Mouse (Mus musculus): ENCODE data around the gene Dab2.

Dab2 gene

GRCm38 (mm10) chr15:6299554-6299953 is at the start of gene Dab2:
Gene Dab2, plus strand, starts transcription at chr15:6299788.
- no peak for DNase-seq (ENCODE audit: low spot score)

- no peak for DNase-seq (ENCODE audit: low spot score)
Measured at GRCm38 (mm10) chr15:6253471-6253870, 46.1 kb upstream of the Dab2 start.

- no peak for DNase-seq (ENCODE audit: low spot score)
Measured at GRCm38 (mm10) chr15:6254383-6254782, 45.2 kb upstream of the Dab2 start.

- DNase-seq (ENCODE audit: low spot score): no peak
Measured at GRCm38 (mm10) chr15:6257049-6257448, 42.5 kb upstream of the Dab2 start.

GRCm38 (mm10) chr15:6259957-6260740 is 39.4 kb upstream of the Dab2 start:
- DNase-seq (ENCODE audit: low spot score): no peak

- no peak for DNase-seq (ENCODE audit: low spot score)
Measured at GRCm38 (mm10) chr15:6260741-6261430, 38.7 kb upstream of the Dab2 start.

GRCm38 (mm10) chr15:6267147-6267758 is 32.3 kb upstream of the Dab2 start:
- no peak for DNase-seq (ENCODE audit: low spot score)

- DNase-seq (ENCODE audit: low spot score): no peak
Measured at GRCm38 (mm10) chr15:6278606-6279468, 20.8 kb upstream of the Dab2 start.

- DNase-seq (ENCODE audit: low spot score): no peak
Measured at GRCm38 (mm10) chr15:6280021-6280451, 19.6 kb upstream of the Dab2 start.

- no peak for DNase-seq (ENCODE audit: low spot score)
Measured at GRCm38 (mm10) chr15:6283249-6283648, 16.3 kb upstream of the Dab2 start.

- no peak for DNase-seq (ENCODE audit: low spot score)
Measured at GRCm38 (mm10) chr15:6296071-6296470, 3.5 kb upstream of the Dab2 start.

GRCm38 (mm10) chr15:6298726-6299125 is 862 bp upstream of the Dab2 start:
- no peak for DNase-seq (ENCODE audit: low spot score)

- no peak for DNase-seq (ENCODE audit: low spot score)
Measured at GRCm38 (mm10) chr15:6302219-6302618, 2.6 kb downstream of the Dab2 start.

- DNase-seq (ENCODE audit: low spot score): no peak
Measured at GRCm38 (mm10) chr15:6303822-6304221, 4.2 kb downstream of the Dab2 start.

GRCm38 (mm10) chr15:6309633-6310032 is 10.0 kb downstream of the Dab2 start:
- no peak for DNase-seq (ENCODE audit: low spot score)

- DNase-seq (ENCODE audit: low spot score): no peak
Measured at GRCm38 (mm10) chr15:6310417-6310816, 10.8 kb downstream of the Dab2 start.

GRCm38 (mm10) chr15:6312396-6312795 is 12.8 kb downstream of the Dab2 start:
- no peak for DNase-seq (ENCODE audit: low spot score)

GRCm38 (mm10) chr15:6319352-6319751 is 19.8 kb downstream of the Dab2 start:
- DNase-seq (ENCODE audit: low spot score): no peak

GRCm38 (mm10) chr15:6320501-6320900 is 20.9 kb downstream of the Dab2 start:
- DNase-seq (ENCODE audit: low spot score): no peak

GRCm38 (mm10) chr15:6321263-6321662 is 21.7 kb downstream of the Dab2 start:
- no peak for DNase-seq (ENCODE audit: low spot score)

- no peak for DNase-seq (ENCODE audit: low spot score)
Measured at GRCm38 (mm10) chr15:6322311-6322710, 22.7 kb downstream of the Dab2 start.

- no peak for DNase-seq (ENCODE audit: low spot score)
Measured at GRCm38 (mm10) chr15:6323577-6323976, 24.0 kb downstream of the Dab2 start.

All from urinary bladder, postnatal 14 days (tissue).